Mouse (Mus musculus) common myeloid progenitor, adult 5-6 weeks (primary cell): ENCODE measurements around the gene Hcn1. TPM values are rescaled to one million over a fixed set of nuclear protein-coding genes. Genes with fewer than 3 reads are reported as not detected.

Experiments
- ATAC-seq: replicated peaks from 2 replicates; pipeline ENCODE4 v1.8.0; 2016; ENCODE audit warnings: low read depth, mild to moderate bottlenecking, moderate TSS enrichment, inconsistent platforms; ENCODE audit not compliant: poor library complexity, severe bottlenecking
- total RNA-seq: library from RNA; stranded (forward); fragments of 200-1000, 187-1606 nt; gene quantifications from 2 replicates; pipeline ENCODE4 v1.2.3, GENCODE M21; 2017

Hcn1 gene
- total RNA-seq, 1 experiment from 2014 or later, result not detected

GRCm38 (mm10) chr13:117694729-117695332 is 92.7 kb downstream of the Hcn1 start:
- ATAC-seq, result no peak

- no peak for ATAC-seq
Observed at GRCm38 (mm10) chr13:117705573-117705972, 103.5 kb downstream of the Hcn1 start.

- ATAC-seq, result no peak
Observed at GRCm38 (mm10) chr13:117705997-117706396, 103.9 kb downstream of the Hcn1 start.

GRCm38 (mm10) chr13:117706496-117706895 is 104.4 kb downstream of the Hcn1 start:
- ATAC-seq, result no peak

- ATAC-seq, result no peak
Observed at GRCm38 (mm10) chr13:117706986-117707738, 105.0 kb downstream of the Hcn1 start.

- no peak for ATAC-seq
Observed at GRCm38 (mm10) chr13:117710811-117711210, 108.7 kb downstream of the Hcn1 start.

GRCm38 (mm10) chr13:117722090-117722489 is 120.0 kb downstream of the Hcn1 start:
- ATAC-seq, result no peak

- no peak for ATAC-seq
Observed at GRCm38 (mm10) chr13:117724083-117724482, 122.0 kb downstream of the Hcn1 start.

GRCm38 (mm10) chr13:117728393-117728792 is 126.3 kb downstream of the Hcn1 start:
- no peak for ATAC-seq

- ATAC-seq, result no peak
Observed at GRCm38 (mm10) chr13:117732738-117733137, 130.6 kb downstream of the Hcn1 start.

GRCm38 (mm10) chr13:117744451-117744850 is 142.3 kb downstream of the Hcn1 start:
- no peak for ATAC-seq

GRCm38 (mm10) chr13:117745173-117745572 is 143.1 kb downstream of the Hcn1 start:
- 0 out of 2 replicates have a peak, but pooled peaks have one; percentile 25 for ATAC-seq

- ATAC-seq, result no peak
Observed at GRCm38 (mm10) chr13:117765487-117765886, 163.4 kb downstream of the Hcn1 start.

GRCm38 (mm10) chr13:117785376-117785775 is 183.3 kb downstream of the Hcn1 start:
- no peak for ATAC-seq

GRCm38 (mm10) chr13:117792861-117793260 is 190.7 kb downstream of the Hcn1 start:
- ATAC-seq, result no peak

GRCm38 (mm10) chr13:117801061-117801460 is 198.9 kb downstream of the Hcn1 start:
- ATAC-seq, result 0 out of 2 replicates have a peak, but pooled peaks have one; percentile 54

- no peak for ATAC-seq
Observed at GRCm38 (mm10) chr13:117827628-117828027, 225.5 kb downstream of the Hcn1 start.

GRCm38 (mm10) chr13:117836658-117837057 is 234.5 kb downstream of the Hcn1 start:
- ATAC-seq, result no peak

GRCm38 (mm10) chr13:117838264-117838663 is 236.1 kb downstream of the Hcn1 start:
- ATAC-seq, result peak; percentile 47; the same call in 1 of the 2 replicates

GRCm38 (mm10) chr13:117842366-117842765 is 240.2 kb downstream of the Hcn1 start:
- no peak for ATAC-seq

- ATAC-seq, result peak; percentile 71
Observed at GRCm38 (mm10) chr13:117847290-117847689, 245.2 kb downstream of the Hcn1 start.
